Mouse (Mus musculus) testis, adult 2 months (tissue): ENCODE measurements around the gene Cfap45. TPM values are rescaled to one million over a fixed set of nuclear protein-coding genes. Genes with fewer than 3 reads are reported as not detected.
A peak's percentile ranks its signal among the peaks of the same experiment; 100 is the strongest.

Experiments
- H3K27ac ChIP-seq: fragments of 200-500 bp; 2 replicates; pipeline ENCODE4 v1.5.1; 2012; ENCODE audit warnings: low read depth, low read length; ENCODE audit not compliant: control insufficient read depth, insufficient read depth
- H3K27me3 ChIP-seq: fragments of 200-500 bp; 2 replicates; pipeline ENCODE4 v1.6.1; 2012; ENCODE audit warnings: mild to moderate bottlenecking, low read length, moderate library complexity; ENCODE audit not compliant: control insufficient read depth, insufficient read depth
- H3K36me3 ChIP-seq: fragments of 200-500 bp; 2 replicates; pipeline ENCODE4 v1.6.1; 2012; ENCODE audit warnings: mild to moderate bottlenecking, low read length; ENCODE audit not compliant: control insufficient read depth, insufficient read depth
- H3K4me1 ChIP-seq: fragments of 200-500 bp; 2 replicates; pipeline ENCODE4 v1.6.1; 2012; ENCODE audit warnings: low read length; ENCODE audit not compliant: control insufficient read depth, insufficient read depth
- H3K4me3 ChIP-seq: fragments of 200-500 bp; 2 replicates; pipeline ENCODE4 v1.5.1; 2012; ENCODE audit warnings: low read depth, mild to moderate bottlenecking, low read length, moderate library complexity, mixed read lengths; ENCODE audit not compliant: control insufficient read depth
- CTCF ChIP-seq: fragments of 200-500 bp; IDR thresholded peaks from 2 replicates; pipeline ENCODE4 v1.5.1; 2012; ENCODE audit warnings: low read depth, mild to moderate bottlenecking, inconsistent platforms, low read length, moderate library complexity; ENCODE audit not compliant: control insufficient read depth, insufficient read depth, insufficient replicate concordance
- POLR2A ChIP-seq: fragments of 200-500 bp; IDR thresholded peaks from 2 replicates; pipeline ENCODE4 v1.6.1; 2012; ENCODE audit warnings: low read depth, mild to moderate bottlenecking, inconsistent platforms, low read length, moderate library complexity; ENCODE audit not compliant: control insufficient read depth
- polyA plus RNA-seq: library from polyadenylated mRNA; depleted of rRNA; stranded (reverse); fragments of >200 nt; gene quantifications from 2 replicates; pipeline ENCODE4 v1.2.3, GENCODE M21; 2012

Gene Cfap45
- polyA plus RNA-seq, 1 experiment, result 305 TPM

DNA sequence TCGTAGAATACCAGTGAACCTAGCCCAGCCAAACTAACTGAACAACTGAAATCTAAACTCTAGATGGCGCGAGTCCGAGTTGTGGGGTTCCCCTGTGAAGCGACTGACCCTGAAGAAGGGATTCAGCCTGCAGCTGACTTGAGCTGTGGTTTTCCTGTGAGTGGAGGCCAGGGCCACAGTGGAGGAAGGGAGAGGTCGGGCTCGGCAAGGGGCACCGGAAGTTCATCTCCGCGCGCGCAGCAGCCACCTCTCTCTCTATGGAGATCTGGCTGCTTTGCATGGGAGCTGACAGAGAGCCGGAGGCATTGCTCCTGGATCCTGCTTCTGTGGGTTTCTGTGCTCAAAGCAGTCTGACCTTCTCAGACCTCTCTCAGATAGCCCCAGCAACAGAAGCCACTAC is 7.6 kb upstream of the Cfap45 start:
- TF ChIP-seq POLR2A (no peak), CTCF (no peak)
- Histone ChIP-seq H3K27ac (no peak overlapping the region; the same call in 1 of the 2 replicates), H3K4me3 (peak overlapping the region; percentile 73), H3K27me3 (no peaks in the 10 kb centered on the region), H3K36me3 (no peaks in the 10 kb centered on the region), H3K4me1 (peaks cover 16% of the 10 kb centered on the region)

GRCm38 (mm10) chr1:172513525-172514212 is 6.9 kb upstream of the Cfap45 start:
- peak overlapping the region; percentile 32 for H3K27ac ChIP-seq
- peaks cover 16% of the 10 kb centered on the region for H3K4me1 ChIP-seq
- H3K4me3 ChIP-seq, result no peak overlapping the region
- H3K36me3 ChIP-seq, result no peaks in the 10 kb centered on the region
- TF ChIP-seq CTCF, result no peak
- no peak for TF ChIP-seq POLR2A
- no peaks in the 10 kb centered on the region for H3K27me3 ChIP-seq

DNA sequence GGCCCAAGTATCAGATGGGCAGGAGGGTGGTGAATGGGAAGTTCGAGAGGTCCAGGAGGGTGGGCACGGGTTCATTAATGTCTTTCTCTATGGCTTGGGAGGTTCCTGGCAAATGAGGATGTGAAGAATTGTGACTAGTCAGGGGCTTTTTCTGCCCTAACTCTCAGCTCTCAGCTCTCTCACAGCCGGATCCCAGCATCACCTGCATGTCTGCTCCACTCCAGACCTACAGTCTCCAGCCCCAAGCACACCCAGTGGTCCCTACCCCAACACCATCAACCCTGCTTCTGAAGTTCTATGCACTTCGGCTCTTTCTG is 6.4 kb upstream of the Cfap45 start:
- TF ChIP-seq CTCF, result no peak
- no peak for TF ChIP-seq POLR2A
- H3K27ac ChIP-seq, result peak overlapping the region; percentile 43; the same call in 1 of the 2 replicates
- H3K4me3 ChIP-seq, result no peak overlapping the region
- H3K4me1 ChIP-seq, result peaks cover 16% of the 10 kb centered on the region
- no peaks in the 10 kb centered on the region for H3K36me3 ChIP-seq
- no peaks in the 10 kb centered on the region for H3K27me3 ChIP-seq

DNA sequence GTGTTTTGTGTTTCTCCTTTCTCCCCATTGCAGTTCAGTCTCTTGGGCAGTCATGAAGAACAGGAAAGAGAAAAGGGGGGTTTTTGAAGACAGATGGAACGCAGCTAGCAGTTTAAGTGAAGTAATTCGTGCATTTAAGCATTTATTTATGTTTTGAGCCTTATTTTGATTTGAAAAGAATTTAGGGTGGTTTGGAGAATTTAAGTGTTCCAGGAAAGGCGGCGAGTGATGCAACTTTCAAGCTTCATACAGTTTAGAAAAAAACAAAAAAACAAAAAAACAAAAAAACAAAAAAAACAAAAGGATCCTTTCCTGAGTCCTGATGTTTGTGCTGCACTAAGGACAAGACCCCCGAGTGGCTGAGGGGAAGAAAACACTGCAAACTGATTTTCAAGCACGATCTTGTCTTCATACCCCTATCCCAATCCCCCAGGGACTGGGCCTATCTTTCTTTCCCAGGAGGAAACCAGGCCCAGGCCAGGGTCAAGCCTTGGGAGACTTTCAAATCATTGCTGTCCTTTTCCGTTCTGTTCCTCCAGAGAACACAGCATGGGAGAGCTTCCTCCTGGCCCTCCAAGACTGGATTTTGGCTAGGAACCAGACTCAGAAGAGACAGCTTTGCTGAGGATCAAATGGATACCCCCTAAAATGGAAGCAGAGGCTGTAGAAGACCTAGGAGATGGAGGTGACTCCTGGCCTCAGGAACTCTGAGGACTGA is 5.9 kb upstream of the Cfap45 start:
- no peak overlapping the region for H3K4me3 ChIP-seq
- H3K27me3 ChIP-seq, result no peaks in the 10 kb centered on the region
- H3K36me3 ChIP-seq, result no peaks in the 10 kb centered on the region
- no peak for TF ChIP-seq CTCF
- TF ChIP-seq POLR2A, result no peak
- H3K27ac ChIP-seq, result peak overlapping the region; percentile 43; the same call in 1 of the 2 replicates
- peaks cover 16% of the 10 kb centered on the region for H3K4me1 ChIP-seq

DNA sequence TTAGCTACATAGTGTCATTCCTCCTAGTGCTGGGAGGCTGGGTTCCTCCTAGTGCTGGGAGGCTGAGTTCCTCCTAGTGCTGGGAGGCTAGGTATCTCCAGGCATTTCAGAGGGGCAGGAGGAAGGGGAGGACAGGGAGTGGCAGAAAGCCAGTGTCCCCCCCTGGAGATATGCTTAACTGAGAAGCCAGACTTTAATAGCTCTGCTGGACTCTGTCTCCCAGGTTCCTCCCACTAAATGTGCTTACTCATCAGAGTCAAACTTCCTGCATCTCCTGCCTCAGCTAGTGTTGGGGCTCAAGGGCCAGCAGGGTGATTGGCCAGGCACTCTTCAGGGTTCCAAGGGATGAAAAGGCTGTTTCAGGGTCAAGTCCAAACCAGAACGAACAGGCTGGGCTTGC is 5.2 kb upstream of the Cfap45 start:
- no peak overlapping the region for H3K27ac ChIP-seq
- H3K36me3 ChIP-seq, result no peaks in the 10 kb centered on the region
- H3K27me3 ChIP-seq, result no peaks in the 10 kb centered on the region
- no peak overlapping the region for H3K4me3 ChIP-seq
- TF ChIP-seq CTCF, result no peak
- TF ChIP-seq POLR2A, result no peak
- peaks cover 15% of the 10 kb centered on the region for H3K4me1 ChIP-seq

GRCm38 (mm10) chr1:172518013-172518412 is 2.6 kb upstream of the Cfap45 start:
- Histone ChIP-seq H3K27me3 (no peaks in the 10 kb centered on the region), H3K4me3 (no peak overlapping the region), H3K36me3 (no peaks in the 10 kb centered on the region), H3K4me1 (peaks cover 18% of the 10 kb centered on the region), H3K27ac (no peak overlapping the region)
- peak; percentile 85; the same call in 1 of the 2 replicates for TF ChIP-seq CTCF
- no peak for TF ChIP-seq POLR2A

- Histone ChIP-seq H3K27ac (no peak overlapping the region), H3K27me3 (no peaks in the 10 kb centered on the region), H3K4me3 (no peak overlapping the region), H3K36me3 (no peaks in the 10 kb centered on the region), H3K4me1 (peaks cover 8% of the 10 kb centered on the region)
- TF ChIP-seq CTCF (no peak), POLR2A (no peak)
These were observed 957 bp upstream of the Cfap45 start for GRCm38 (mm10) chr1:172519644-172520043.

GRCm38 (mm10) chr1:172522524-172522923 is 1.9 kb downstream of the Cfap45 start:
- H3K36me3 ChIP-seq, result no peaks in the 10 kb centered on the region
- H3K4me3 ChIP-seq, result peak overlapping the region; percentile 88
- no peaks in the 10 kb centered on the region for H3K27me3 ChIP-seq
- TF ChIP-seq POLR2A (no peak), CTCF (no peak)
- peaks cover 12% of the 10 kb centered on the region for H3K4me1 ChIP-seq
- no peak overlapping the region for H3K27ac ChIP-seq
